Mouse (Mus musculus) T-cell, adult 2 months (primary cell): ENCODE results near the gene Rpusd1.
A peak's percentile ranks its signal among the peaks of the same experiment; 100 is the strongest.
"Not testable (repeated sequence)": the region's sequence is repeated elsewhere in the genome, so short reads cannot be mapped to it uniquely, and the experiment has no call there.

Experiments
- DNase-seq: peaks from one replicate; pipeline ENCODE4 v3.0.0; 2022; ENCODE audit warnings: low spot score

The Rpusd1 gene

GRCm38 (mm10) chr17:25738861-25739260 is 11.4 kb downstream of the Rpusd1 start:
- DNase-seq = no peak

GRCm38 (mm10) chr17:25741471-25741870 is 14.0 kb downstream of the Rpusd1 start:
- not testable (repeated sequence) for DNase-seq

GRCm38 (mm10) chr17:25743831-25744230 is 16.4 kb downstream of the Rpusd1 start:
- no peak for DNase-seq

- no peak for DNase-seq
Measured at GRCm38 (mm10) chr17:25744311-25744710, 16.8 kb downstream of the Rpusd1 start.

GRCm38 (mm10) chr17:25748238-25748637 is 20.8 kb downstream of the Rpusd1 start:
- DNase-seq = no peak

- no peak for DNase-seq
Measured at GRCm38 (mm10) chr17:25749314-25749713, 21.8 kb downstream of the Rpusd1 start.

GRCm38 (mm10) chr17:25751446-25751845 is 24.0 kb downstream of the Rpusd1 start:
- no peak for DNase-seq

GRCm38 (mm10) chr17:25754241-25754640 is 26.8 kb downstream of the Rpusd1 start, which contains the start of gene Msln:
TSS of gene Msln (minus strand) at chr17:25754378.
- DNase-seq = no peak

- DNase-seq = no peak
Measured at GRCm38 (mm10) chr17:25755086-25755485, 27.6 kb downstream of the Rpusd1 start.

- no peak for DNase-seq
Measured at GRCm38 (mm10) chr17:25755627-25756377, 28.3 kb downstream of the Rpusd1 start.

GRCm38 (mm10) chr17:25756378-25757242 is 29.1 kb downstream of the Rpusd1 start:
- DNase-seq = no peak

- DNase-seq = no peak
Measured at GRCm38 (mm10) chr17:25757691-25758090, 30.2 kb downstream of the Rpusd1 start.

- DNase-seq = no peak
Measured at GRCm38 (mm10) chr17:25760148-25760547, 32.7 kb downstream of the Rpusd1 start.

GRCm38 (mm10) chr17:25761561-25761970 is 34.1 kb downstream of the Rpusd1 start:
- no peak for DNase-seq

GRCm38 (mm10) chr17:25762591-25762990 is 35.1 kb downstream of the Rpusd1 start:
- DNase-seq = no peak

GRCm38 (mm10) chr17:25765886-25766285 is 38.4 kb downstream of the Rpusd1 start:
- DNase-seq = no peak

GRCm38 (mm10) chr17:25769331-25769730 is 41.9 kb downstream of the Rpusd1 start:
- DNase-seq = no peak

GRCm38 (mm10) chr17:25773549-25774120 is 46.2 kb downstream of the Rpusd1 start, which contains the start of gene Narfl:
TSS of gene Narfl (plus strand) at chr17:25773776.
- peak; percentile 95 for DNase-seq

- DNase-seq = no peak
Measured at GRCm38 (mm10) chr17:25775318-25776062, 48.0 kb downstream of the Rpusd1 start.

GRCm38 (mm10) chr17:25777948-25778347 is 50.5 kb downstream of the Rpusd1 start:
- no peak for DNase-seq
